Mouse (Mus musculus): Measurements from ENCODE around the gene Slc19a1. TPM values are rescaled to one million over a fixed set of nuclear protein-coding genes. Genes with fewer than 3 reads are reported as not detected.

Gene Slc19a1
- polyA plus RNA-seq, 1 experiment from 2014 or later, result 31.0 TPM

DNA sequence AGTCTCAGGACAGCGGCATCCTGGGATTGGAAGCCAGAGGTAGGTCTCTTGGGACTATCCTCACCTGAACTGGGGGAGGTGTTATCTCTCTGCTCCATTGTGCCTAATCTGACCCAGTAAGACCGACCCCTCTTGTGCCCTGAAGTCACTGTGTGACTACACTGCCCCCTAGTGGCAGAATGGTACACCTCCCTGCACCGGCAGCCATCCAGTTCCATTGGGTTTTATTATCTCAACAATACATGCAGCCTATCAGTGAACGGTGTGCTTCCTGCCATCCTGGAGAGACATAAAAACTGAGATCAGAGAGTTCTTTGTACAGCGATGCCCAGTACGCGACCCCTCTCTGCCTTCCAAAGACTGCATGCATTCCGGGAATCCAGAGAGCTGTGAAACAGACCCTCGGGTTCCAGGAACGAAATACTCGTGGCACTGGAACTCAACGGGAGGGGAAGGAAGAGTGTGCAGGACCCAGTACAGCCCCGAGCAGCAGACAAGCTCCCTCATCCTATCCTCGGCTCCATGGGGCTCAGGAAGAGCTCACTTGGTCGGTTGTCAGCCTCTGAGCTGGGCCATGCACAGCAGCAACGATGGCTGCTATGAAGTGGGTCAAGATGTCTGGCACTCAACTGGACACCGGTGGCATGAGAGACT is 10.5 kb upstream of the Slc19a1 start:
- Histone ChIP-seq H3K4me1 (ENCODE audit: insufficient read depth) (no peaks in the 10 kb centered on the region), H3K27ac (ENCODE audit: low read depth) (no peak overlapping the region), H3K9me3 (ENCODE audit: low read depth, low read length) (no peaks in the 10 kb centered on the region), H3K36me3 (ENCODE audit: insufficient read depth) (no peaks in the 10 kb centered on the region), H3K4me2 (peak overlapping the region; percentile 38; the same call in 1 of the 2 replicates), H3K27me3 (ENCODE audit: insufficient read depth, low read length) (no peaks in the 10 kb centered on the region), H3K9ac (no peak overlapping the region), H3K4me3 (ENCODE audit: low read depth, low read length) (no peak overlapping the region)
- ATAC-seq (ENCODE audit: insufficient read depth) (peak; percentile 75), DNase-seq (peak; percentile 89)
- TF ChIP-seq CTCF (IDR thresholded peaks at IDR 0.05; ENCODE audit: low read depth), result peak; percentile 98
- WGBS, result 30% methylated on average over 17 of the region's 17 CpGs

DNA sequence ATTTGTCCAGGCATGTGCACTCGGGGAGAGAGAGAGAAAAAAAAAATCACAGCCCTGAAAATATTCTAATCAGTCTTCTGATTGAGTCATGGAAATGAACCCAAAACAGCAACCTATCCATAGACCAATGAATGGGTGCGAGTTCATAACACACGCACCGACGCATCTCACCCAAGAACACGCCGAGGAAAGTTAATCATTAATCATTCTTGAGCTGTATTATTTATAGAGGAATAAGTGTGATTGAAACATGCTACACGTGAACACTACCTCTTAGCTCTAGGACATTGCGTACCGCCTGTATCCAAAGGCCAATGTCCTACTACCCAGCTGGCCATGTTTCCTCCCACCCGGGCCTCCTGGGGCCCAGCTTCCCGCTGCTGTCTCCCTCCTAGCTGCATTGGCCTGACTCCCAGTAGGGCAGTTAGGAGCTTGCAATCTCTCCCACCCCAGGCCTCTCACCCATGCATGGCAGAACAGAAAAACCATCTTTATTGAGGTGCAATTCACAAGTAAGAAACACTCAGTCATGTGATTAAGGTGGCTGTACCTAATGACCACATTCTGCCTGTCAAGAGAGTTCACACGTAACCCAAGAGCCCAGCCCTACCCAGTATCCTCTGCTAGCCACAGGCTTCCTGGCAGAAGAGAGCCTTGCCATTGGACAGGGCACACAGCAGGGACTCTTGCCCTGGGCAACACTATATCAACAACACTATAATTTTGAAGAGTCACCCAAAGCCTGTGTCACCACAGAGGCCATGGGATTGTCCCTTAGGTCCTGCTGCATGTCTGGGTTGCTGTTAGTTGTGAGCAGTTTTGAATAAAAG is 9.5 kb upstream of the Slc19a1 start:
- Histone ChIP-seq H3K9ac (no peak overlapping the region), H3K4me2 (no peak overlapping the region), H3K4me3 (ENCODE audit: low read depth, low read length) (no peak overlapping the region), H3K27me3 (ENCODE audit: insufficient read depth, low read length) (no peaks in the 10 kb centered on the region), H3K36me3 (ENCODE audit: insufficient read depth) (no peaks in the 10 kb centered on the region), H3K4me1 (ENCODE audit: insufficient read depth) (no peaks in the 10 kb centered on the region), H3K9me3 (ENCODE audit: low read depth, low read length) (no peaks in the 10 kb centered on the region), H3K27ac (ENCODE audit: low read depth) (no peak overlapping the region)
- no peak for ATAC-seq (ENCODE audit: insufficient read depth)
- TF ChIP-seq CTCF (IDR thresholded peaks at IDR 0.05; ENCODE audit: low read depth), result no peak
- no peak for DNase-seq
- WGBS, result 77% methylated on average over 13 of the region's 13 CpGs

DNA sequence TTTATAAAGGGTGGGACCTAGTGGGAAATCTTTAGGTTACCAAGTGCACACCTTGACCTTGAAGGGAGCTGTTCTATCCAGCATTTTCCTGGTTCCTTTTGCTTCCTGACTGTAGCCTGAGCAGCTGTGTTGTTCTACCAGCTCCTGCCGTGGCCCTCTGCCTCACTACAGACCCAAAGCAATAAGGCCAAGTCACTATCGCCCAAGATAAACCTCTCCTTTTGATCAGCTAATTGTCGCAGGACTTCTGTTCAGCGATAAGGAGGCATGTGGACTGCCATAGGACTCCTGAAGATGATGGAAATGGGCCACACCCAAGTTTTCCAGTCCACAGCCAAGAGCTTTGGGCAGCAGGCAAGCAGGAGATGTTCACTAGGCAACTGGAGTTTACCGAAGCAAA is 7.8 kb upstream of the Slc19a1 start:
- DNase-seq (no peak), ATAC-seq (ENCODE audit: insufficient read depth) (no peak)
- TF ChIP-seq CTCF (IDR thresholded peaks at IDR 0.05; ENCODE audit: low read depth), result no peak

DNA sequence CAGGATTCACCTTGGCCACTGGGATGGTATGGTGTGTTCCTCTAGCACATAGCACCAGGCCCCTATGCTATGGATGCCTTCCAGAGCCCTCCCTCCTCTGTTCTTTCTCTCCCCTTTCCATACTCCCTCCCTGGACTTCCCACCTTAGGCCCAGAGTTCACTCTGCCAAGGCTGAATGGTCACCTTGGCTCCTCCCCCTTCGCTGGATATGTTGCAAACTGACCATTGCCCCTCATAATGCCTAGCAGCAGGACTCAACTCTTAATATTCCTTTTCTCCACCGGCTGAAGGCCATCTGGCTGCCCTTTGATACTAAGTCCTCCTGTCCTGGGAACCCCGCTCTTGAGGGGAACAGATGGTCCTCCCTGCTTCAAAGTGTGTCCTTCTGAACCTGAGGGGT is 5.1 kb upstream of the Slc19a1 start:
- no peak overlapping the region for H3K4me3 ChIP-seq (ENCODE audit: low read depth, low read length)
- ATAC-seq (ENCODE audit: insufficient read depth) (no peak), DNase-seq (no peak)
- no peaks in the 10 kb centered on the region for H3K9me3 ChIP-seq (ENCODE audit: low read depth, low read length)
- TF ChIP-seq CTCF (IDR thresholded peaks at IDR 0.05; ENCODE audit: low read depth), result no peak
- H3K27me3 ChIP-seq (ENCODE audit: insufficient read depth, low read length), result no peaks in the 10 kb centered on the region
- H3K4me1 ChIP-seq (ENCODE audit: insufficient read depth), result no peaks in the 10 kb centered on the region
- no peak overlapping the region for H3K27ac ChIP-seq (ENCODE audit: low read depth)
- H3K4me2 ChIP-seq, result no peak overlapping the region
- H3K36me3 ChIP-seq (ENCODE audit: insufficient read depth), result no peaks in the 10 kb centered on the region
- H3K9ac ChIP-seq, result no peak overlapping the region
- whole genome bisulfite sequencing, result 75% methylated on average over 3 of the region's 3 CpGs

More for the DNA sequence above, 7.8 kb upstream of the Slc19a1 start:
- Histone ChIP-seq H3K4me3 (ENCODE audit: low read depth, low read length) (no peak overlapping the region), H3K36me3 (ENCODE audit: insufficient read depth) (no peaks in the 10 kb centered on the region), H3K27ac (ENCODE audit: low read depth) (no peak overlapping the region), H3K9ac (no peak overlapping the region), H3K4me1 (ENCODE audit: insufficient read depth) (no peaks in the 10 kb centered on the region), H3K9me3 (ENCODE audit: low read depth, low read length) (no peaks in the 10 kb centered on the region), H3K27me3 (ENCODE audit: insufficient read depth, low read length) (no peaks in the 10 kb centered on the region), H3K4me2 (no peak overlapping the region)
- WGBS, result 65% methylated on average over 5 of the region's 5 CpGs

DNA sequence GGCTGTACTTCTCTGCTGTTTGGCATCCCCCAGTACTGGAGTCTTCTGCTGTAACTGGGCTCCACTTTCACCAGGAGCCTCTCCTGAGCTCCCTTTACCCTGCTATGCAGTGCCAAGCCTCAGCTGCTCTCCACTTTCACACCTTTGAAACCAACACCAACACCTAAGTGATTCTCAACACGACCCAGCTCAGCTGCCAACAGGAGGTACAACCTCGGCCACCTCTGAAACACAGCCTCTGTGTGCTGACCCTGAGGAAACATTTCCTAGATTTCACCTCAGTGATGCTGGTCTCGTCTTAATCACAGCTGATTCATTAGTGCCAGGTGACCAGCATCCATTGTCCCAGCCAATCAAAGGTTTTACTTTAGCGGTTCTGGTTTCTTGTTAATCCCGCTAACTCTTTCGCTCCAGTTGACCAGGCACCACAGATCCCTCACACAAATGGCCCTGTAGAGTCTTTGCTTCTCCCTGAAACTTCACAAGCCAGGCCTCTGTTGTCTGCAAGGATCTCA is 3.2 kb upstream of the Slc19a1 start:
- TF ChIP-seq CTCF (IDR thresholded peaks at IDR 0.05; ENCODE audit: low read depth), result no peak
- no peaks in the 10 kb centered on the region for H3K36me3 ChIP-seq (ENCODE audit: insufficient read depth)
- peaks cover 5% of the 10 kb centered on the region for H3K4me1 ChIP-seq (ENCODE audit: insufficient read depth)
- 67% methylated on average over 6 of the region's 6 CpGs for WGBS
- H3K27ac ChIP-seq (ENCODE audit: low read depth), result no peak overlapping the region
- no peak overlapping the region for H3K4me3 ChIP-seq (ENCODE audit: low read depth, low read length)
- ATAC-seq (ENCODE audit: insufficient read depth), result no peak
- no peaks in the 10 kb centered on the region for H3K9me3 ChIP-seq (ENCODE audit: low read depth, low read length)
- H3K27me3 ChIP-seq (ENCODE audit: insufficient read depth, low read length), result no peaks in the 10 kb centered on the region
- H3K9ac ChIP-seq, result no peak overlapping the region
- DNase-seq, result no peak
- no peak overlapping the region for H3K4me2 ChIP-seq

DNA sequence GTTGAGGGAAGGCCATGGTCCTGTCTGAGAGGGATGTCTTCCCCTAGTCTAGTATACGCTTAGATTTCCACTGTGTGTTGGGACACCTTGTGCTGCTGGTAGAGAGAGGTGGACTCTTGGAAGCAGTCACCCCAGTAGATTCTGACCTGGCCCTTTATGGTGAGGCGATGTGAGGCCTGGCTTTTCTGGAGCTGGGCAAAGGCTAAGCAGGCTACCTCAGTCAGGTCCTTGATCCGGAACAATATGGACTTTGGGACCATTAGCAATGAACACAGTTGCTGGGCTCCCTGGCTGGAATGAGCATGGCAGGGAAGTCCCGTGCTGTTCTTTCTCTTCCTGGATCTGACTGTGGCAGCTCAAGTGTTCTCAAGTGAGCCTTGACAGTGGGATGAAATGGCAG is 2.3 kb upstream of the Slc19a1 start:
- H3K4me3 ChIP-seq (ENCODE audit: low read depth, low read length), result no peak overlapping the region

DNA sequence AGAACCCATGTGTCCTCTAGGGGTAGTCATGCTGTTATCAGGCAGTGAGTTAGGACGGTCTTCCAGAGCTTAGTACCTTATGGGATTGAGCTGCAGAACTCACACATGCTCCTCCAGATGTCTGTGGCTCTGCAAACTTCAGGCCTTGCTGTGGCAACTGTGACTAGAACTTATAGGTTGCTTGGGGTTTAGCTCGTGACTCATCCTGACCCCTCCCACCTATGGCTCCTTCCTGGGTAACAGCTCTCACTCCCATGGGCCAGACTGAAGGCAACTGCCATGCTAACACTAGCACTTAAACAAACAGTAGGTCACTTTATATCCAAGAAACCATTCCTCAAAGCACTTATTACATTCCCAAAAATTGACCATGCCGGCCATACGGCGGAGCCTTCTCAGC is 1.4 kb upstream of the Slc19a1 start:
- H3K9me3 ChIP-seq (ENCODE audit: low read depth, low read length), result no peaks in the 10 kb centered on the region
- no peaks in the 10 kb centered on the region for H3K36me3 ChIP-seq (ENCODE audit: insufficient read depth)
- TF ChIP-seq CTCF (IDR thresholded peaks at IDR 0.05; ENCODE audit: low read depth), result no peak
- no peaks in the 10 kb centered on the region for H3K27me3 ChIP-seq (ENCODE audit: insufficient read depth, low read length)
- no peak overlapping the region for H3K27ac ChIP-seq (ENCODE audit: low read depth)
- H3K4me2 ChIP-seq, result no peak overlapping the region
- DNase-seq (no peak), ATAC-seq (ENCODE audit: insufficient read depth) (no peak)
- no peak overlapping the region for H3K9ac ChIP-seq
- WGBS, result 80% methylated on average over 5 of the region's 5 CpGs
- no peak overlapping the region for H3K4me3 ChIP-seq (ENCODE audit: low read depth, low read length)
- peaks cover 12% of the 10 kb centered on the region for H3K4me1 ChIP-seq (ENCODE audit: insufficient read depth)

More for the DNA sequence above, 2.3 kb upstream of the Slc19a1 start:
- H3K27ac ChIP-seq (ENCODE audit: low read depth), result no peak overlapping the region
- DNase-seq (no peak), ATAC-seq (ENCODE audit: insufficient read depth) (no peak)
- no peak overlapping the region for H3K4me2 ChIP-seq
- H3K9ac ChIP-seq, result no peak overlapping the region
- no peak for TF ChIP-seq CTCF (IDR thresholded peaks at IDR 0.05; ENCODE audit: low read depth)
- H3K27me3 ChIP-seq (ENCODE audit: insufficient read depth, low read length), result no peaks in the 10 kb centered on the region
- H3K4me1 ChIP-seq (ENCODE audit: insufficient read depth), result peaks cover 9% of the 10 kb centered on the region
- 86% methylated on average over 4 of the region's 4 CpGs for WGBS
- no peaks in the 10 kb centered on the region for H3K9me3 ChIP-seq (ENCODE audit: low read depth, low read length)
- H3K36me3 ChIP-seq (ENCODE audit: insufficient read depth), result no peaks in the 10 kb centered on the region

Measured in lung, embryonic 14.5 days (tissue).